ENCODE assay signal across 16 mouse cellular contexts in genomic region chr17:48935201-48935600, GRCm38 (mm10). TPM values are rescaled to one million over a fixed set of nuclear protein-coding genes. Genes with fewer than 3 reads are reported as not detected.
DNase-seq lines count a peak whose midpoint lies in the region; ATAC-seq lines count a peak whose summit lies in the region.
"Had no signal": no experiment of that assay in that cellular context is flagged by ENCODE, and none has a peak within 500 bp of the region (broad histone marks: within the 10 kb centered on the region; RNA-seq: fewer than 3 reads in every experiment).

No protein-coding gene starts in this region.

- H3K4me3 ChIP-seq in midbrain, embryonic 14.5 days (replicated peaks; ENCODE audit: low read depth, low read length): no peak overlapping the region
- no peak overlapping the region for H3K4me3 ChIP-seq in midbrain, embryonic 10.5 days
- H3K4me3 ChIP-seq: myocyte; stomach, embryonic 15.5 days had no signal

- no peak overlapping the region for H3K9ac ChIP-seq in midbrain, embryonic 14.5 days (replicated peaks; ENCODE audit: low read length)
- H3K9ac ChIP-seq: lung, embryonic 14.5 days; stomach, embryonic 15.5 days had no signal

- DNase-seq in heart, adult 18-20 months: peak; percentile 9 to 31
- DNase-seq in heart, postnatal 4 days: no peak
- DNase-seq in midbrain, embryonic 14.5 days: no peak
- no peak for DNase-seq in midbrain, embryonic 10.5 days (ENCODE audit: low spot score)
- DNase-seq in kidney, postnatal 4 days: peak; percentile 21 to 39
- DNase-seq in right cerebral cortex, postnatal 14 days: no peak
- DNase-seq: adrenal gland, adult 8-10 months; cerebellum, postnatal 14 days; lung, embryonic 14.5 days; thymus, postnatal 36 days had no signal

- ATAC-seq in midbrain, embryonic 14.5 days (ENCODE audit: low FRiP score, low TSS enrichment): no peak
- ATAC-seq in megakaryocyte-erythroid progenitor cell, adult 5-6 weeks (replicated peaks; ENCODE audit: low FRiP score, low TSS enrichment, poor library complexity, severe bottlenecking): no peak

- WGBS in midbrain, embryonic 14.5 days: 89% methylated on average over 8 of the region's 8 CpGs
- 87% methylated on average over 8 of the region's 8 CpGs for WGBS in midbrain, embryonic 10.5 days

- peaks cover 19% of the 10 kb centered on the region for H3K27me3 ChIP-seq in midbrain, embryonic 14.5 days (ENCODE audit: control insufficient read depth, insufficient read depth, low read length)
- peaks cover 40% of the 10 kb centered on the region for H3K27me3 ChIP-seq in midbrain, embryonic 10.5 days (ENCODE audit: low read depth, poor library complexity, severe bottlenecking)

- peak overlapping the region; percentile 64 for H3K4me2 ChIP-seq in midbrain, embryonic 14.5 days (ENCODE audit: low read length)
- H3K4me2 ChIP-seq: heart, embryonic 11.5 days; lung, embryonic 14.5 days; stomach, embryonic 15.5 days had no signal

- H3K27ac ChIP-seq in midbrain, embryonic 14.5 days (replicated peaks; ENCODE audit: low read depth, low read length): no peak overlapping the region
- no peak overlapping the region for H3K27ac ChIP-seq in midbrain, embryonic 10.5 days (replicated peaks)
- H3K27ac ChIP-seq: stomach, embryonic 15.5 days had no signal

- H3K4me1 ChIP-seq in midbrain, embryonic 14.5 days (ENCODE audit: control insufficient read depth, insufficient read depth, low read length): peaks cover 15% of the 10 kb centered on the region
- H3K4me1 ChIP-seq in midbrain, embryonic 10.5 days: peaks cover 34% of the 10 kb centered on the region

- no peaks in the 10 kb centered on the region for H3K9me3 ChIP-seq in midbrain, embryonic 14.5 days (ENCODE audit: control insufficient read depth, low read length)
- no peaks in the 10 kb centered on the region for H3K9me3 ChIP-seq in midbrain, embryonic 10.5 days (replicated peaks)
- H3K9me3 ChIP-seq: stomach, embryonic 15.5 days had no signal

- H3K36me3 ChIP-seq in midbrain, embryonic 14.5 days (ENCODE audit: control insufficient read depth, insufficient read depth, low read length): no peaks in the 10 kb centered on the region
- no peaks in the 10 kb centered on the region for H3K36me3 ChIP-seq in midbrain, embryonic 10.5 days
- H3K36me3 ChIP-seq: stomach, embryonic 15.5 days had no signal

RNA-seq across cellular contexts. Expression of gene Lrfn2, which starts 3.0 kb away (rescaled TPM):
- under 1 TPM; 0.32 to 0.33 TPM for total RNA-seq in heart, adult 18-20 months (2021)
- total RNA-seq in heart, postnatal 4 days (2021): under 1 TPM; 0.38 to 0.41 TPM
- 5.3 and 7.9 TPM in 2 replicates for polyA plus RNA-seq in midbrain, embryonic 14.5 days (2014; fragmentation: Nextera tagmentation; extraction: Ambion mirVana)
- polyA plus RNA-seq in midbrain, embryonic 10.5 days (2016; fragmentation: Nextera tagmentation; extraction: Ambion mirVana): 0.23 and 0.43 TPM in 2 replicates
- total RNA-seq in megakaryocyte-erythroid progenitor cell, adult 5-6 weeks (2014; fragmentation: Nextera tagmentation): not detected in 2 replicates
- not detected in 2 replicates for total RNA-seq in megakaryocyte-erythroid progenitor cell, adult 5-6 weeks (2017)
- total RNA-seq: liver, adult 2 months had no signal
- polyA plus RNA-seq: C2C12; heart, embryonic 11.5 days; liver, adult 2 months; myocyte had no signal

Comparison
In these comparisons a context has a peak if more than half of its experiments do, and no peak if none do; other contexts are left out.
1. DNase-seq: peak in heart, adult 18-20 months (2 of 2) and kidney, postnatal 4 days (2 of 2); none in heart, postnatal 4 days (single experiment), midbrain, embryonic 14.5 days (single experiment), midbrain, embryonic 10.5 days (single experiment) and right cerebral cortex, postnatal 14 days (single experiment).